Mouse (Mus musculus) macrophage (primary cell): Measurements from ENCODE around the gene Ston1. TPM values are rescaled to one million over a fixed set of nuclear protein-coding genes. Genes with fewer than 3 reads are reported as not detected.

Experiments
- H3K27ac ChIP-seq: fragments of 350-480 bp; formaldehyde crosslinking; 2 replicates; pipeline ENCODE4 v1.9.0; 2021
- H3K36me3 ChIP-seq: fragments of 350-480 bp; formaldehyde crosslinking; 2 replicates; pipeline ENCODE4 v1.9.0; 2021; ENCODE audit errors: inconsistent target
- H3K4me3 ChIP-seq: fragments of 350-480 bp; formaldehyde crosslinking; 2 replicates; pipeline ENCODE4 v1.9.0; 2021; ENCODE audit errors: inconsistent target
- H3K79me2 ChIP-seq: fragments of 350-480 bp; formaldehyde crosslinking; 2 replicates; pipeline ENCODE4 v1.9.0; 2021; ENCODE audit errors: inconsistent target
- WGBS: methylation state at CpG from one replicate; pipeline ENCODE4 v1.1.7; 2026; ENCODE audit warnings: inconsistent platforms; ENCODE audit not compliant: missing documents; 5-methylcytosine and 5-hydroxymethylcytosine counted together
- polyA plus RNA-seq: library from polyadenylated mRNA; stranded (reverse); fragments of 250-400 nt; gene quantifications from 3 replicates; pipeline ENCODE4 v1.2.4, GENCODE M21; 2018; ENCODE audit warnings: inconsistent platforms

Gene Ston1
- polyA plus RNA-seq, 1 experiment from 2014 or later: 0.44 TPM

DNA sequence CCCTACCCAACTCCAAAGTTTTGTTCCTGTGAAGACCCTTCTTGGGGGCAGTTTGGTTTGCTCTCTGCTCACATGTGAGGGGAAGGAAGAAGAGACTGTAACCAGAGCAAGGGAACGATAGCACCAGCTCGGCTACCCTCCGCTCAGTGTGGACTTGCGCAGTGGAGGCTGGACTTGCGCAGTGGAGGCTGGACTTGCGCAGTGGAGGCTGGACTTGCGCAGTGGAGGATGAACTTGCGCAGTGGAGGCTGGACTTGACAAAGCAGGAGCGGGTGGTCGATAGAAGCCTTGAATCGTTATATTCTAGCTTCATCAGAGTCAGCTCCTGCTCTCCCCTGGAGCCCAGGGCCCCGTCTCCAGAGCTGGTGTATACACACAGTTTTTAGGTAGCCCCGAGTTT, 27.9 kb downstream of the Ston1 start:
- 90% methylated on average over 13 of the region's 13 CpGs for WGBS
- Histone ChIP-seq H3K4me3 (no peak overlapping the region), H3K79me2 (no peaks in the 10 kb centered on the region), H3K36me3 (no peaks in the 10 kb centered on the region), H3K27ac (no peak overlapping the region)

GRCm38 (mm10) chr17:88625931-88626330, 28.4 kb downstream of the Ston1 start:
- Histone ChIP-seq H3K4me3 (no peak overlapping the region), H3K79me2 (no peaks in the 10 kb centered on the region), H3K36me3 (no peaks in the 10 kb centered on the region), H3K27ac (no peak overlapping the region)
- 68% methylated on average over 7 of the region's 7 CpGs for WGBS

DNA sequence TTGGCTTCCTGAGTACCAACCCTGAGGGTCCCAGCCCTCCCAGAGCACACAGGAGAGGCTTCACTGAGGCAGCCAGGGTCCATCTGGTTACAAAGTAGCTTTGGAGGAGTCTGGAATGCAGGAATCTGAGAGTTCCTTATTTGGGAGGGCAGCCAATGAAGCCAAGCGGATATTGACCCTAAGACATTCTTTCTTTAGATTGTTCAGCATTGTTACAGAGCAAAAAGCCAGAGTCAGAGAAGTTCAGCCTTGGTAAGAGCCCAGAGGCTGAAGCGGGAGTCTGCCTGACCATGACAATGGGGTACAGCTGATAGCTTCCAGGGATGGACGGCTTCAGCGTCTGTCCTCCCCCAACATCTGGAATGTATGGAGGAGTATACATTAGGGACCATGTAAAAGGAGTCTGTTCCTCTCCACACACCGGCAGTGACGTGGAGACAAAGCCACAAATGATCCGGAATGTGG, 28.9 kb downstream of the Ston1 start:
- Histone ChIP-seq H3K4me3 (no peak overlapping the region), H3K79me2 (no peaks in the 10 kb centered on the region), H3K27ac (no peak overlapping the region), H3K36me3 (no peaks in the 10 kb centered on the region)
- WGBS: 94% methylated on average over 7 of the region's 7 CpGs

DNA sequence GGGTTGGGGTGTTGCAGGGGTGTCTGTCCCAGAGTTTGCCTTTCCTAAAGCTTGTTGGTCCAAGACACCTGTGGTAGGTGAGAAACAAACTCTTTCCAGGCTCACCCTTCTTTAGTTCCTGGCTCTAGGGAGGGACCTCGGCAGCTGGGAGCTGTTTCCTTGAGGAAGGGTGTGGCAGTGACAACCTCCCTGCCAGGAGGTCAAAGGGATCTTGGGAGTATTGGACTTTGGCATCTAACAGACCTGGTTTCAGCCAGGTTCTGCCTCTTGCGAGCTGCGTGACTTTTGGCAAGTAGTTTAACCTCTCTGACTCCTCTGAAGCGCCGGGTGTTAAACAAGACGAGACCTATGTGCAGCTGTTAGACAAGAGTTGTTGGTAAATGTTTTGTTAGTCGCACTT, 29.7 kb downstream of the Ston1 start:
- WGBS: 85% methylated on average over 7 of the region's 7 CpGs
- no peak overlapping the region for H3K4me3 ChIP-seq

DNA sequence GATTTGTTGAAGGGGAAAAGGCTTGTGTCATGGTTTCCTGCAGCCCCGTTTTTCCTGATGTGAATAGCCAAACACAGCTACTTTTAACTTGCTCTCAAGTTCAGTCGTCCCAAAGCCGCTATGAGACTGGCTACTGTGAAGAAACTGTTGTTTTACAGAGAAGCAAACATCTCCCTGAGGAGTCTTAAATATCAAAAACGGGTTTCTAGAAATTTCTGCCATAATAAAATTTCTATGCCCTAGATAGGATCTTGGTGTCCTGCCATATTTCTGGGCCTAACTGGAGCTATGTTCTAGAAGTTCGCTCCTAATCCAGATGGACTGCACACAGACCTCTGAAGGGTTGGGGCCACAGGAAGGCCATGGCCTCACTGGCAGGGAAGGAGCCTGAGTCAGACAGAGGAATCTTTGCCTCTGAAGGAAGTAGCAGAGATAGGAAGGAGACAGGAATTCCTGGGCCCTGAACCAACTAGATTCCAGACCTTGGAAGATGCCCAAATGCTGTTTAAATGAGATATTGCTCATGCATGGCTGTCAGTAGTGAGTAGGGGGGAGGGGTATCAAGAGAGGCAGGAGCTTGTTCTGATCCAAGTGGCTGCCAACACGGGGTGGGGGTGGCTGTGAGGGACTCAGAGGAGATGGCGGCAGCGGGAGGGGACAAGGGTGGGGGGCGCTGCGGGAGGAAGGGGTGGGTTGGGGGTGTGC, 31.3 kb downstream of the Ston1 start:
- 69% methylated on average over 7 of the region's 10 CpGs for WGBS
- H3K27ac ChIP-seq: no peak overlapping the region
- no peak overlapping the region for H3K4me3 ChIP-seq
- no peaks in the 10 kb centered on the region for H3K36me3 ChIP-seq
- H3K79me2 ChIP-seq: no peaks in the 10 kb centered on the region

More for the DNA sequence above, 29.7 kb downstream of the Ston1 start:
- Histone ChIP-seq H3K27ac (no peak overlapping the region), H3K79me2 (no peaks in the 10 kb centered on the region), H3K36me3 (no peaks in the 10 kb centered on the region)

GRCm38 (mm10) chr17:88629381-88629759, 31.9 kb downstream of the Ston1 start:
- H3K27ac ChIP-seq: no peak overlapping the region
- 93% methylated on average over 4 of the region's 4 CpGs for WGBS
- H3K36me3 ChIP-seq: no peaks in the 10 kb centered on the region
- H3K79me2 ChIP-seq: no peaks in the 10 kb centered on the region
- H3K4me3 ChIP-seq: no peak overlapping the region

DNA sequence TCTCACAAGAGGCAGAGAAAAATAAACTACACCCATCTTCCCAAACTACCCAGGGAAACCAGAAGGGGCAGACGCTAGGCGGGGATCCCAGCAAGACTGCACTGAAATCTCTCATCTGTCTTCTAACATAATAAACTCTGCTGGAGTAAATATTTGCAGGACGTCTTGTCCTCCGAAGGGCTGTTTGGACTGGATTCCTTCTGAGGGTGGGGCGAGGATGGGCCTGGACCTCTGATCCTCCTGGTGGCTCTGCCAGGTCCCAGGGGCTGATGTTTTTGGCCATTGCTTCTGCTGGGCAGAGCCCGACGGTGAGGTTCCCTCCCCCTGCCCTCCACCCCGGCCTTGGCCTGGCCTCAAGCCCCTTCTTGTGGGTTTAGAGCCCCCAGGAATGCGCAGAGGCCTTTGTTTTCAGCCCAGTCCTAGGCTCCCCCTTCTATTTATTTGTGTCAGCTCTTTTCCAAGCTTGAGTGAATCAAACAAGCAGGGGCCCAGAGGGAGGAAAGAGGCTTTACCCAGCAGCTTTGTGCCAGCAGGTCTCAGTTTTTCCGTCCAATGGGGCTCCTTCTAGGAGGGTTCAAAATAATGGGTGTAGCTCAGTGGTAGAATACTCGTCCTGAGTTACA, 32.6 kb downstream of the Ston1 start:
- no peaks in the 10 kb centered on the region for H3K36me3 ChIP-seq
- 88% methylated on average over 11 of the region's 11 CpGs for WGBS
- no peak overlapping the region for H3K27ac ChIP-seq
- no peaks in the 10 kb centered on the region for H3K79me2 ChIP-seq
- H3K4me3 ChIP-seq: no peak overlapping the region

DNA sequence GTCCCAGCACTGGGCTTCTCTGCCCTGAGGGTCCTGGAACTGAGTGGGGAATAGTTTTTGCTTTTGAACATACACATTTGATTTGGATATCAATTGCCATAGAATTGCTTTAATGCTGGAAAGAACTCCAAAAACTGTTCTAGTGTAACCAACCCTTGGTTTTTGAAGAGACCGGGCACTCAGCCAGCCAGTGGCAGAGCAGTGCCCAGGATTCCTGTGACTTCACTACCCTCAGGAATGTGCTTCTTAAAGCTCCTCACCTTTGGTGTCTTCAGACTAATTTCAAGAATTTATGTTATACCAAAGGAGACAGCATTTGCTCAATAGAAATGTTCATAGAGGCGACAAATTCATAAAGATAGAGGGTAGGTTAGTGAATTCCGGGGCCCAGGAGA, 33.1 kb downstream of the Ston1 start:
- Histone ChIP-seq H3K36me3 (no peaks in the 10 kb centered on the region), H3K4me3 (no peak overlapping the region), H3K27ac (no peak overlapping the region), H3K79me2 (no peaks in the 10 kb centered on the region)
- WGBS: 94% methylated on average over 3 of the region's 3 CpGs

DNA sequence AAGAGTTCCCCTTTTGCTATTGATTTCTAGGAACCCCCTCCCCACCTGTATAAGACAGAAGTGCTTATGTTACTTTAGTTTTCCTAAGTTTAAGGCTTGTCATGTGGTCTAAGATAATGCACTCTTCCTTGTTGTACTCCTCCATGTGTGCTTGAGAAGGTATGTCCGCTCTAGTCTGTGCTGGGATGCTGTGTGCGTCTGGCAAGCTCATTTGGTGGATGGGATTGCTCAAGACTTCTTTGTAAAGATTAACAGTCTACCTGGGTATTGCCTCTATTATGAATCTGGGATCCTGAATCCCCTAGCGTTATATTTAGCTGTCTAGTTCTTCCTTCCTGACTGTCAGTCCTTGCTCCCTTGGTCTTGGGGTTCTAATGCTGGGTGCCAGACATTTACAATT, 35.1 kb downstream of the Ston1 start:
- Histone ChIP-seq H3K4me3 (no peak overlapping the region), H3K36me3 (no peaks in the 10 kb centered on the region), H3K79me2 (no peaks in the 10 kb centered on the region), H3K27ac (no peak overlapping the region)
- WGBS: 93% methylated on average over 3 of the region's 3 CpGs

GRCm38 (mm10) chr17:88636076-88636475, 38.6 kb downstream of the Ston1 start:
- Histone ChIP-seq H3K27ac (no peak overlapping the region), H3K36me3 (no peaks in the 10 kb centered on the region), H3K79me2 (no peaks in the 10 kb centered on the region), H3K4me3 (no peak overlapping the region)
- WGBS: 91% methylated on average over 14 of the region's 14 CpGs

GRCm38 (mm10) chr17:88636587-88636986, 39.1 kb downstream of the Ston1 start:
- H3K36me3 ChIP-seq: no peaks in the 10 kb centered on the region
- no peak overlapping the region for H3K4me3 ChIP-seq
- WGBS: 86% methylated on average over 12 of the region's 12 CpGs
- no peak overlapping the region for H3K27ac ChIP-seq
- no peaks in the 10 kb centered on the region for H3K79me2 ChIP-seq

DNA sequence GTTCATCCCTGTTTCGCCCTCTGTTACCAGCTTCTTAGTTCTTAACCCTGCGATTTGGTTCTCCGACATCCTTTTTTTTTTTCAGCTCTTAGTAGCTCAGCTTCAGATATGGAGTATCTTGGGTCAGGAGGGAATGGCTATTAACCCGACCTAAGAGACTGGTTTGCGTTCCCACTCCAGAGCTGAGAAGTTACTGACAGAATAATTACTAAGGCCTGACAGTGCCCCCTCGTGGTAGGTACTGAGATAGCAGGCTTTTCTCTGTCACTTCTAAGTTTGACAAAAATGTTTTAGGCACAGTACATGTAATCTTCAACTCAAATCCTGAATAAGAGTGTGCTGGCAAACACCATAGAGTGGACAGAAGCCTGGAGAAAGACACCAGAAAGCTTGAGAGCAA, 43.5 kb downstream of the Ston1 start:
- Histone ChIP-seq H3K79me2 (no peaks in the 10 kb centered on the region), H3K36me3 (no peaks in the 10 kb centered on the region), H3K4me3 (no peak overlapping the region), H3K27ac (no peak overlapping the region)
- 32% methylated on average over 6 of the region's 6 CpGs for WGBS

GRCm38 (mm10) chr17:88641836-88642235, 44.4 kb downstream of the Ston1 start:
- H3K36me3 ChIP-seq: no peaks in the 10 kb centered on the region
- no peak overlapping the region for H3K4me3 ChIP-seq
- H3K27ac ChIP-seq: no peak overlapping the region
- no peaks in the 10 kb centered on the region for H3K79me2 ChIP-seq
- 92% methylated on average over 4 of the region's 8 CpGs for WGBS

- Histone ChIP-seq H3K36me3 (no peaks in the 10 kb centered on the region), H3K79me2 (no peaks in the 10 kb centered on the region), H3K27ac (no peak overlapping the region), H3K4me3 (no peak overlapping the region)
- 92% methylated on average over 7 of the region's 7 CpGs for WGBS
Measured at GRCm38 (mm10) chr17:88644876-88645275, 47.4 kb downstream of the Ston1 start.

- H3K79me2 ChIP-seq: no peaks in the 10 kb centered on the region
- no peaks in the 10 kb centered on the region for H3K36me3 ChIP-seq
- H3K4me3 ChIP-seq: no peak overlapping the region
- no peak overlapping the region for H3K27ac ChIP-seq
- WGBS: 71% methylated on average over 11 of the region's 11 CpGs
Measured at GRCm38 (mm10) chr17:88645299-88645698, 47.8 kb downstream of the Ston1 start.
